Mouse (Mus musculus) ES-Bruce4 (cell line): ENCODE results near the gene Abcc4.

Experiments used
- CTCF ChIP-seq: IDR thresholded peaks from one replicate; pipeline ENCODE4 v1.8.1; 2011; ENCODE audit warnings: low read depth, low read length
- EP300 ChIP-seq: IDR thresholded peaks from 2 replicates; pipeline ENCODE4 v1.6.1; 2011; ENCODE audit warnings: low read depth, low read length; ENCODE audit not compliant: insufficient read depth
- POLR2A ChIP-seq: IDR thresholded peaks from one replicate; pipeline ENCODE4 v1.8.1; 2011; ENCODE audit warnings: low read length; ENCODE audit not compliant: insufficient read depth

- TF ChIP-seq POLR2A (no peak), CTCF (no peak), EP300 (no peak)
These were observed 31.3 kb downstream of the Abcc4 start for GRCm38 (mm10) chr14:118674705-118675139.
